Mouse (Mus musculus) limb, embryonic 15.5 days (tissue): ENCODE data around the gene Dusp28. TPM values are rescaled to one million over a fixed set of nuclear protein-coding genes. Genes with fewer than 3 reads are reported as not detected.
"Not testable (repeated sequence)": the region's sequence is repeated elsewhere in the genome, so short reads cannot be mapped to it uniquely, and the experiment has no call there.

Experiments
- ATAC-seq: fragments of 200-750 bp; cut with Nextera tagmentation; 2 replicates; pipeline ENCODE4 v1.8.0; 2017; ENCODE audit warnings: low read depth, moderate TSS enrichment; ENCODE audit not compliant: insufficient number of reproducible peaks, low FRiP score, low TSS enrichment
- H3K27ac ChIP-seq: fragments of 300-500 bp; sonication (generic); 2 replicates; pipeline ENCODE4 v1.5.1; 2015; ENCODE audit warnings: moderate library complexity, mild to moderate bottlenecking, inconsistent platforms
- H3K27me3 ChIP-seq: fragments of 300-500 bp; sonication (generic); 2 replicates; pipeline ENCODE4 v1.6.1; 2015; ENCODE audit warnings: inconsistent platforms
- H3K36me3 ChIP-seq: fragments of 300-500 bp; sonication (generic); 2 replicates; pipeline ENCODE4 v1.6.1; 2015; ENCODE audit warnings: inconsistent platforms
- H3K4me1 ChIP-seq: fragments of 300-500 bp; sonication (generic); 2 replicates; pipeline ENCODE4 v1.6.1; 2015; ENCODE audit warnings: inconsistent platforms
- H3K4me2 ChIP-seq: fragments of 300-500 bp; sonication (generic); 2 replicates; pipeline ENCODE4 v1.6.1; 2015; ENCODE audit warnings: mild to moderate bottlenecking, inconsistent platforms
- H3K4me3 ChIP-seq: fragments of 300-500 bp; sonication (generic); 2 replicates; pipeline ENCODE4 v1.5.1; 2015; ENCODE audit warnings: mild to moderate bottlenecking, inconsistent platforms
- H3K9ac ChIP-seq: fragments of 300-500 bp; sonication (generic); 2 replicates; pipeline ENCODE4 v1.6.1; 2015; ENCODE audit warnings: inconsistent platforms
- H3K9me3 ChIP-seq: fragments of 300-500 bp; sonication (generic); 2 replicates; pipeline ENCODE4 v1.6.1; 2016; ENCODE audit warnings: inconsistent platforms
- WGBS: fragments of 180-500 bp; shearing (Covaris S2); methylation state at CpG from one replicate; pipeline ENCODE4 v1.1.7; 2015; 5-methylcytosine and 5-hydroxymethylcytosine counted together
- polyA plus RNA-seq: library from polyadenylated mRNA; unstranded; fragments of >200 nt; fragmentation: Nextera tagmentation; extraction: Ambion mirVana; gene quantifications from 2 replicates; pipeline ENCODE4 v1.2.1, GENCODE M21; 2015

The Dusp28 gene
- polyA plus RNA-seq, 1 experiment from 2014 or later: 9.8 TPM

GRCm38 (mm10) chr1:92950607-92951006, 43.8 kb downstream of the Dusp28 start, which contains the start of gene Gpr35:
Gpr35 (plus strand) TSS chr1:92950865.
- H3K36me3 ChIP-seq: peaks cover 40% of the 10 kb centered on the region
- no peaks in the 10 kb centered on the region for H3K9me3 ChIP-seq
- H3K4me3 ChIP-seq: no peak within 1 kb of the TSS
- no peaks in the 10 kb centered on the region for H3K27me3 ChIP-seq
- ATAC-seq: no peak
- H3K9ac ChIP-seq: no peak within 1 kb of the TSS
- 65% methylated on average over 5 of the region's 5 CpGs for whole genome bisulfite sequencing
- H3K27ac ChIP-seq: no peak within 1 kb of the TSS
- no peaks in the 10 kb centered on the region for H3K4me1 ChIP-seq
- H3K4me2 ChIP-seq: no peak within 1 kb of the TSS

- Histone ChIP-seq H3K27ac (no peak overlapping the region), H3K4me2 (no peak overlapping the region), H3K9me3 (no peaks in the 10 kb centered on the region), H3K4me3 (no peak overlapping the region), H3K9ac (no peak overlapping the region), H3K36me3 (peaks cover 9% of the 10 kb centered on the region; the same call in 1 of the 2 replicates), H3K27me3 (0 out of 2 replicates have a peak, but pooled peaks cover 3% of the 10 kb centered on the region), H3K4me1 (no peaks in the 10 kb centered on the region)
- 69% methylated on average over 2 of the region's 2 CpGs for WGBS
- ATAC-seq: no peak
Observed at GRCm38 (mm10) chr1:92953641-92954040, 46.9 kb downstream of the Dusp28 start.

- not testable (repeated sequence) for ATAC-seq, H3K27ac ChIP-seq, H3K27me3 ChIP-seq, H3K9me3 ChIP-seq, H3K36me3 ChIP-seq, H3K4me1 ChIP-seq, H3K9ac ChIP-seq
- WGBS: 9% methylated on average over 11 of the region's 11 CpGs
- Histone ChIP-seq H3K4me2 (peak overlapping the region; percentile 34), H3K4me3 (peak overlapping the region; percentile 9; the same call in 1 of the 2 replicates)
Observed at GRCm38 (mm10) chr1:92956571-92957335, 50.0 kb downstream of the Dusp28 start.

Other genes starting within 250 kb of the Dusp28 start
- gene Gpc1, start 75.3 kb upstream of the Dusp28 start, polyA plus RNA-seq: 73.6 and 80.7 TPM in 2 replicates
- gene Ankmy1, start 4.1 kb upstream of the Dusp28 start, polyA plus RNA-seq: 0.20 and 0.43 TPM in 2 replicates
- 37.7 and 44.7 TPM in 2 replicates for gene Rnpepl1, start 3.8 kb downstream of the Dusp28 start, polyA plus RNA-seq
- gene Capn10, start 27.4 kb downstream of the Dusp28 start, polyA plus RNA-seq: 29.1 and 29.9 TPM in 2 replicates
- 1.8 and 2.5 TPM in 2 replicates for gene Gpr35, start 43.9 kb downstream of the Dusp28 start, polyA plus RNA-seq
- not detected in 2 replicates for gene Aqp12, start 99.4 kb downstream of the Dusp28 start, polyA plus RNA-seq
- 18.7 and 19.1 TPM in 2 replicates for gene Kif1a, start 195.0 kb downstream of the Dusp28 start, polyA plus RNA-seq
- gene Agxt, start 228.3 kb downstream of the Dusp28 start, polyA plus RNA-seq: not detected in 2 replicates